In the genomic region with DNA sequence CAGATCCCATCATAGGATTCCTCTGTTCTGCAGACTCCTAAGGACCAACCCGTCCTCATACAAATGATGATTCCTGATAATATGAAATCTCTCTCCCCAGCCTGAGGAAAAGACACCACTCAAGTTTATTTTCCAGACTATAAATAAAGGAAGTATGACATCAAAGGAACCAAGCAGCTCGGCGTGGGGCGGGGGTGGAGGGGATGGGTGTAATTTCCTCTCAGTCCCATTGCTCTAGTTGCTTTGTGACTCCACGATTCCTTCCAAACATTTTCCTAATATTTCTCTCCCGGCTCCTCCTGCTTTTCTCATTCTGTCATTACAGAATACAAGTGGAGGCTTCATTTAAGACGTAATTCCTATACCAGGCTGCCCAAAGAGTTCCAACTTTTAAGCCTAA, we compare ENCODE assay signal across 8 mouse cellular contexts. TPM values are rescaled to one million over a fixed set of nuclear protein-coding genes. Genes with fewer than 3 reads are reported as not detected.
DNase-seq lines count a peak whose midpoint lies in the region; ATAC-seq and TF ChIP-seq lines count a peak whose summit lies in the region.

No protein-coding gene starts in this region.

- H3K9ac ChIP-seq in heart, embryonic 14.5 days (ENCODE audit: low read length) = peak overlapping the region; percentile 74
- H3K9ac ChIP-seq in liver, embryonic 15.5 days = peak overlapping the region; percentile 44

- no peak overlapping the region; the same call in 1 of the 2 replicates for H3K4me3 ChIP-seq in testis, adult 2 months (ENCODE audit: control insufficient read depth, low read depth, low read length)
- peak overlapping the region; percentile 47 to 70; a peak in 3 of 4 replicates for H3K4me3 ChIP-seq in heart, embryonic 14.5 days (ENCODE audit: control insufficient read depth in 1 of 2, insufficient read depth in 1 of 2, low read depth in 1 of 2, low read length in 2 of 2)
- H3K4me3 ChIP-seq in liver, embryonic 15.5 days (replicated peaks) = peak overlapping the region; percentile 69
- H3K4me3 ChIP-seq in small intestine, adult 2 months (ENCODE audit: low read depth, low read length) = no peak overlapping the region

- peaks cover 5% of the 10 kb centered on the region for H3K4me1 ChIP-seq in testis, adult 2 months (ENCODE audit: control insufficient read depth, insufficient read depth, low read length)
- H3K4me1 ChIP-seq in heart, embryonic 14.5 days (ENCODE audit: control insufficient read depth in 2 of 2, insufficient read depth in 2 of 2, low read length in 2 of 2) = peaks cover 17 to 32% of the 10 kb centered on the region in 2 experiments
- H3K4me1 ChIP-seq in liver, embryonic 15.5 days (replicated peaks) = peaks cover 44% of the 10 kb centered on the region
- H3K4me1 ChIP-seq in small intestine, adult 2 months (ENCODE audit: control insufficient read depth, insufficient read depth, insufficient read length, low read length) = 0 out of 2 replicates have a peak, but pooled peaks cover 3% of the 10 kb centered on the region

- DNase-seq in testis, postnatal 14 days (ENCODE audit: low spot score) = no peak
- no peak for DNase-seq in spleen, postnatal 4 days (ENCODE audit: low spot score in 2 of 2)
- no peak for DNase-seq in frontal cortex, postnatal 14 days (ENCODE audit: low spot score in 2 of 2)

- TF ChIP-seq POLR2A in testis, adult 2 months (IDR thresholded peaks at IDR 0.05; ENCODE audit: control insufficient read depth, low read depth, low read length) = no peak
- no peak for TF ChIP-seq POLR2A in small intestine, adult 2 months (IDR thresholded peaks at IDR 0.05; ENCODE audit: low read depth, low read length)

- WGBS in heart, embryonic 14.5 days = 13% methylated on average over 7 of the region's 7 CpGs
- WGBS in liver, embryonic 15.5 days (ENCODE audit: insufficient replicate concordance) = 10% methylated on average over 7 of the region's 7 CpGs
- WGBS in small intestine, adult 2 months = 12% methylated on average over 7 of the region's 7 CpGs

- no peak for TF ChIP-seq CTCF in testis, adult 2 months (IDR thresholded peaks at IDR 0.05; ENCODE audit: control insufficient read depth, insufficient read depth, insufficient replicate concordance, low read depth, low read length)
- no peak for TF ChIP-seq CTCF in small intestine, adult 2 months (IDR thresholded peaks at IDR 0.05; ENCODE audit: extremely low read depth, insufficient read length, insufficient replicate concordance, low read depth, low read length)

- no peak for ATAC-seq in heart, embryonic 14.5 days (ENCODE audit: insufficient number of reproducible peaks, insufficient read depth, low FRiP score, low read depth)
- no peak for ATAC-seq in liver, embryonic 15.5 days (ENCODE audit: insufficient read depth)
- ATAC-seq in megakaryocyte-erythroid progenitor cell, adult 5-6 weeks (replicated peaks; ENCODE audit: low FRiP score, low TSS enrichment, poor library complexity, severe bottlenecking) = no peak

- H3K27me3 ChIP-seq in testis, adult 2 months (ENCODE audit: control insufficient read depth, insufficient read depth, low read length) = no peaks in the 10 kb centered on the region
- no peaks in the 10 kb centered on the region for H3K27me3 ChIP-seq in heart, embryonic 14.5 days (ENCODE audit: control insufficient read depth, insufficient read depth, low read length)
- H3K27me3 ChIP-seq in liver, embryonic 15.5 days = peaks cover 9% of the 10 kb centered on the region; the same call in 1 of the 2 replicates
- H3K27me3 ChIP-seq in small intestine, adult 2 months (ENCODE audit: control insufficient read depth, insufficient read depth, low read length) = no peaks in the 10 kb centered on the region

- H3K4me2 ChIP-seq in heart, embryonic 14.5 days (ENCODE audit: low read length) = peak overlapping the region; percentile 77
- peak overlapping the region; percentile 87 for H3K4me2 ChIP-seq in liver, embryonic 15.5 days

- H3K9me3 ChIP-seq in heart, embryonic 14.5 days (ENCODE audit: control insufficient read depth, low read length) = no peaks in the 10 kb centered on the region
- no peaks in the 10 kb centered on the region for H3K9me3 ChIP-seq in liver, embryonic 15.5 days (replicated peaks)

- H3K27ac ChIP-seq in testis, adult 2 months (ENCODE audit: control insufficient read depth, insufficient read depth, low read depth, low read length) = peak overlapping the region; percentile 63; the same call in 1 of the 2 replicates
- peak overlapping the region; percentile 91 for H3K27ac ChIP-seq in heart, embryonic 14.5 days (replicated peaks in 1 of 2; ENCODE audit: control insufficient read depth in 1 of 2, insufficient read depth in 1 of 2, low read depth in 2 of 2, low read length in 2 of 2)
- H3K27ac ChIP-seq in liver, embryonic 15.5 days (replicated peaks) = peak overlapping the region; percentile 4; the same call in 1 of the 2 replicates
- H3K27ac ChIP-seq in small intestine, adult 2 months (ENCODE audit: insufficient read depth, low read depth, low read length) = peak overlapping the region; percentile 72

- no peaks in the 10 kb centered on the region for H3K36me3 ChIP-seq in testis, adult 2 months (ENCODE audit: control insufficient read depth, insufficient read depth, low read length)
- H3K36me3 ChIP-seq in heart, embryonic 14.5 days (ENCODE audit: control insufficient read depth, insufficient read depth, low read length) = peaks cover 26% of the 10 kb centered on the region
- H3K36me3 ChIP-seq in liver, embryonic 15.5 days (replicated peaks) = 0 out of 2 replicates have a peak, but pooled peaks cover 5% of the 10 kb centered on the region
- peaks cover 7% of the 10 kb centered on the region; the same call in 1 of the 2 replicates for H3K36me3 ChIP-seq in small intestine, adult 2 months (ENCODE audit: control insufficient read depth, insufficient read depth, low read length)

RNA-seq across cellular contexts. Expression of a gene that starts 0.6 kb away (rescaled TPM):
- 14.9 and 17.6 TPM in 2 replicates for polyA plus RNA-seq in testis, adult 2 months (2012; rRNA removed)
- 38.4 and 48.0 TPM in 2 replicates for polyA plus RNA-seq in heart, embryonic 14.5 days (2014; fragmentation: Nextera tagmentation; extraction: Ambion mirVana)
- 11.8 and 13.3 TPM in 2 replicates for polyA plus RNA-seq in liver, embryonic 15.5 days (2015; fragmentation: Nextera tagmentation; extraction: Ambion mirVana)
- polyA plus RNA-seq in small intestine, adult 2 months (2012; rRNA removed) = 126 and 211 TPM in 2 replicates
- total RNA-seq in megakaryocyte-erythroid progenitor cell, adult 5-6 weeks (2014; fragmentation: Nextera tagmentation) = 35.7 and 42.8 TPM in 2 replicates
- total RNA-seq in megakaryocyte-erythroid progenitor cell, adult 5-6 weeks (2017) = 16.2 and 21.1 TPM in 2 replicates

RNA-seq across cellular contexts. Expression of a gene that starts 1.3 kb away (rescaled TPM):
- polyA plus RNA-seq in testis, adult 2 months (2012; rRNA removed) = 1.7 and 2.4 TPM in 2 replicates
- 45.1 and 51.7 TPM in 2 replicates for polyA plus RNA-seq in heart, embryonic 14.5 days (2014; fragmentation: Nextera tagmentation; extraction: Ambion mirVana)
- polyA plus RNA-seq in liver, embryonic 15.5 days (2015; fragmentation: Nextera tagmentation; extraction: Ambion mirVana) = 6.6 and 7.0 TPM in 2 replicates
- polyA plus RNA-seq in small intestine, adult 2 months (2012; rRNA removed) = 1.5 and 1.6 TPM in 2 replicates
- total RNA-seq in megakaryocyte-erythroid progenitor cell, adult 5-6 weeks (2014; fragmentation: Nextera tagmentation) = 2.1 and 2.3 TPM in 2 replicates
- total RNA-seq in megakaryocyte-erythroid progenitor cell, adult 5-6 weeks (2017) = 2.3 and 14.6 TPM in 2 replicates

RNA-seq across cellular contexts. Expression of a gene that starts 11.1 kb away (rescaled TPM):
- polyA plus RNA-seq in testis, adult 2 months (2012; rRNA removed) = 16.2 and 16.5 TPM in 2 replicates
- polyA plus RNA-seq in heart, embryonic 14.5 days (2014; fragmentation: Nextera tagmentation; extraction: Ambion mirVana) = 3.1 and 3.9 TPM in 2 replicates
- 1.2 and 1.4 TPM in 2 replicates for polyA plus RNA-seq in liver, embryonic 15.5 days (2015; fragmentation: Nextera tagmentation; extraction: Ambion mirVana)
- polyA plus RNA-seq in small intestine, adult 2 months (2012; rRNA removed) = 0.72 and 0.74 TPM in 2 replicates
- total RNA-seq in megakaryocyte-erythroid progenitor cell, adult 5-6 weeks (2014; fragmentation: Nextera tagmentation) = 0.69 and 3.3 TPM in 2 replicates
- 0.66 and 2.8 TPM in 2 replicates for total RNA-seq in megakaryocyte-erythroid progenitor cell, adult 5-6 weeks (2017)

RNA-seq across cellular contexts. Expression of a gene that starts 11.4 kb away (rescaled TPM):
- 2.0 TPM in 2 replicates for polyA plus RNA-seq in testis, adult 2 months (2012; rRNA removed)
- 45.5 and 49.7 TPM in 2 replicates for polyA plus RNA-seq in heart, embryonic 14.5 days (2014; fragmentation: Nextera tagmentation; extraction: Ambion mirVana)
- polyA plus RNA-seq in liver, embryonic 15.5 days (2015; fragmentation: Nextera tagmentation; extraction: Ambion mirVana) = 11.8 and 15.6 TPM in 2 replicates
- polyA plus RNA-seq in small intestine, adult 2 months (2012; rRNA removed) = 0.75 and 0.81 TPM in 2 replicates
- total RNA-seq in megakaryocyte-erythroid progenitor cell, adult 5-6 weeks (2014; fragmentation: Nextera tagmentation) = not detected in 2 replicates
- not detected in 2 replicates for total RNA-seq in megakaryocyte-erythroid progenitor cell, adult 5-6 weeks (2017)

RNA-seq across cellular contexts. Expression of a gene that starts 21.8 kb away (rescaled TPM):
- 30.5 and 40.4 TPM in 2 replicates for polyA plus RNA-seq in testis, adult 2 months (2012; rRNA removed)
- polyA plus RNA-seq in heart, embryonic 14.5 days (2014; fragmentation: Nextera tagmentation; extraction: Ambion mirVana) = 415 and 468 TPM in 2 replicates
- polyA plus RNA-seq in liver, embryonic 15.5 days (2015; fragmentation: Nextera tagmentation; extraction: Ambion mirVana) = 141 and 166 TPM in 2 replicates
- polyA plus RNA-seq in small intestine, adult 2 months (2012; rRNA removed) = 39.5 and 51.8 TPM in 2 replicates
- 204 and 223 TPM in 2 replicates for total RNA-seq in megakaryocyte-erythroid progenitor cell, adult 5-6 weeks (2014; fragmentation: Nextera tagmentation)
- 318 and 398 TPM in 2 replicates for total RNA-seq in megakaryocyte-erythroid progenitor cell, adult 5-6 weeks (2017)

Comparison
In these comparisons a context has a peak if more than half of its experiments do, and no peak if none do; other contexts are left out.
1. H3K27ac ChIP-seq: peak in every context shown above with its lines; median percentile 91 in heart, embryonic 14.5 days; 72 in small intestine, adult 2 months; 63 in testis, adult 2 months; 4 in liver, embryonic 15.5 days.
2. H3K4me3 ChIP-seq: peak in heart, embryonic 14.5 days (2 of 2) and liver, embryonic 15.5 days (single experiment); none in testis, adult 2 months (single experiment) and small intestine, adult 2 months (single experiment).